Mouse (Mus musculus) kidney, adult 8-10 months (tissue): ENCODE data around the gene Grm2.
A peak's percentile ranks its signal among the peaks of the same experiment; 100 is the strongest.

Experiments used
- DNase-seq, 2 experiments: peaks; one replicate each; pipeline ENCODE4 v3.0.0; 2022

Gene Grm2

DNA sequence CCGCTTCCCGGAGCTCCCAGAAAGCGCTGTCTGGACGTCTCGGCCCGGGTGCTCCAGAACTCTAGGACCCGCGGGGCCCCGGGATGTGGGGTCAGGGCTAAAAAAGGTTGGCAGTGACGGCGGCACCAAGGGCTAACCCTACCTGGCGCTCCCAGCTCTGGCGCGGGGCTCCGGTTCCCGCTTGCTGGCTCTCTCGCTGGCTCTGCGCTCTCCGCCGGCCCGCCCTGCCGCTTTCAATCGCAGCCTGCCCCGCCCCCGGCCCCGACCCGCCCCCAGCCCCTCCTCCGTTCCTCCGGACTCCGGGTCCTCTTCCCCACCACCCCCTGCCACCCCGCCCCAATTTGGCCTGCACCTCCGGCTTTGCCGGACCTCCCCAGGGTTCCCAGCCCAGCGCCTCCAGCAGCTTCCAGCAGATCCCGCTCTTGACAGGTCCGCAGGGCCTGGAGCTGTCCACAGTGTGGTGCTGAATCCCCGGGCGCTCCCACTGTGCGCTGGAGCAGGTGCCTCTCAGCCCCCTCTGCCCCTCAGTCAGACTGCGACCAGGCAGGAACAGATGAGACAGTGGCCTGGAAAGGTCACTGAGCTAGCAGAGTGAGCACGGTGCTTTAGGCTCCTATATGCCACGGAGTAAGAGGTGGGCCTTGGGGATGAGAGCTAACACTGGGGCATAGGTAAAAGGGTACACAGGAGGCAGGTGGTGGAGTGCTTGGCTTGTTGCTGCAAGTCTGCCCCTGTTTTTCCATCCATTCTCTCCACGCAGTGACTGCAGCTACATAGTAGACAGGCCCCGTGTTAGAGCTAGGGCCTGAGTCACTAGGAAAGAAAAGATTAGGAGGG is at the start of gene Grm2:
Gene Grm2 (minus strand): TSS at position 199 of the 837 bp plus-strand sequence.
- DNase-seq = peak; percentile 12 to 41

DNA sequence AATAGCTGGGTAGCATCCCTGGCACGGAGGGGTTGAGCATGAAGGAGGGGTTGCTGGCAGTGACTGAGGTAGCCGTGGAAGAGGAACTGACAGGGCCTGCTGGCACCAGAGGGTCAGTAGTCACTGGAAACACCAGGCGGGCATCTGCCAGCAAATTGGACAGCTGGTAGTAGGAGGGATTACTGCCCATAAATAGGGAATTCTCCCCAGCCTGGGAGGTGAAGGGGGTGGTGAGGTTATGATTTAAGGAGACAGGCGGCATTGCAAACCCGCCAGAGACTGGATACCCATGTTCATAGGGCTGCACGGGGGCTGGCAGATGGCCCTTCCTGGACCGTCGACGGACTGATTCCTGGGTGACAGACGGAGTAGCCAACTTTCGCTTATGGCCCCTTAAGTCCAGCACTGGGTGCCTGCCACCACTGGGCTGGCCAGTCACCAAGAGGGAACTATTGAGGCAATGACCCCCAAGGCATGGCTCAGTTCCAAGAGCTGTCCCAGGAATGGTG is 37.1 kb upstream of the Grm2 start:
- DNase-seq = no peak

DNA sequence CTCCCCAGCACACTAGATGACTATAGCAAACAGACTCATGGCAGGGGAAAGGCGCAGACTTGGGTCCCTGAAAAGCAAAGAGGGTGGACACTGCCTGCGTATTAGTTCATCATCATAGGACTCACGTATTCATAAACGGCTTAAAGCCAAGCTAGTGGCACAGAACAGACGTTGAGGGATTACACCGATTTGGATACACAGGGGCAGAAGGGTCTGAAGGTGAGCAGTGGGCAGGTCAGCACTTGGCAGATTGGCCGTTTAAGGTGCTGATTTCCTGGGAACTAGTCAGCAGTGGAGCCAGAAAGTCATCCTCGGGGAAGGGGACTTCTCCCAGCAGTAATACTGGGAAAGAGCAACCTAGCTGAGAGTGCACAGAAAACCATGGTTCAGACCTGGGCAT is 33.0 kb upstream of the Grm2 start:
- no peak for DNase-seq

DNA sequence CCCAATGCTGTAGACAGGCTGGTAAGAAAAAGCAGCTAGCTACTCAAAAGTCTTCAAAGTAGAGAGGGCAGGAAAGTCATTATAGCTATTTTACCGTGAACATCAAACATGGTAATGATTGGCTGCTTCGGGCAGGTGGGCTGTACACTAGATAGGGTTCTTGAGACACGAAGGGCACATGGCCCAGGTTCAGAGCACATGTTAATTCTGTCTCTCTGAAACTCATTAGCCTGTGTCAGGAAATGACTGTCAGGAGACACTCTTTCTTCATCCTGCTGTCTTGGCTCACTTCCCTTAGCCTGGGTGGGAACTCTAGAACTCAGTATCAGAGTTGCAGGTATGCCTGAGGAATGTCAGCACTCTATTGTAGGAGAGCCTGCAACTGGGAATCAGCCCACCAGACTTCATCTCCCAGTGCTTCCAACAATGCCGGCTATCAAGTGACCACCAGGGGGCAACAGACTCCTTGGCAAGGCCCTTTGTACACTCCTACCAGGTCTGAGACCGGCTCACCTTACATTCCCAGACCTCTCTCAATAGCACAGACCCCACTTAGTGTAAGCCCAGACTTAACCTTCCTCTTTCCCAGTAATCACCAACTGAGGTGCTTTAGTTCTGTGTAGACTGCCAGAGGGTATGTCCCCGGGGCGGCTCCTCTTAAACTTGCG is 31.2 kb upstream of the Grm2 start:
- peak; percentile 75 to 80 for DNase-seq

DNA sequence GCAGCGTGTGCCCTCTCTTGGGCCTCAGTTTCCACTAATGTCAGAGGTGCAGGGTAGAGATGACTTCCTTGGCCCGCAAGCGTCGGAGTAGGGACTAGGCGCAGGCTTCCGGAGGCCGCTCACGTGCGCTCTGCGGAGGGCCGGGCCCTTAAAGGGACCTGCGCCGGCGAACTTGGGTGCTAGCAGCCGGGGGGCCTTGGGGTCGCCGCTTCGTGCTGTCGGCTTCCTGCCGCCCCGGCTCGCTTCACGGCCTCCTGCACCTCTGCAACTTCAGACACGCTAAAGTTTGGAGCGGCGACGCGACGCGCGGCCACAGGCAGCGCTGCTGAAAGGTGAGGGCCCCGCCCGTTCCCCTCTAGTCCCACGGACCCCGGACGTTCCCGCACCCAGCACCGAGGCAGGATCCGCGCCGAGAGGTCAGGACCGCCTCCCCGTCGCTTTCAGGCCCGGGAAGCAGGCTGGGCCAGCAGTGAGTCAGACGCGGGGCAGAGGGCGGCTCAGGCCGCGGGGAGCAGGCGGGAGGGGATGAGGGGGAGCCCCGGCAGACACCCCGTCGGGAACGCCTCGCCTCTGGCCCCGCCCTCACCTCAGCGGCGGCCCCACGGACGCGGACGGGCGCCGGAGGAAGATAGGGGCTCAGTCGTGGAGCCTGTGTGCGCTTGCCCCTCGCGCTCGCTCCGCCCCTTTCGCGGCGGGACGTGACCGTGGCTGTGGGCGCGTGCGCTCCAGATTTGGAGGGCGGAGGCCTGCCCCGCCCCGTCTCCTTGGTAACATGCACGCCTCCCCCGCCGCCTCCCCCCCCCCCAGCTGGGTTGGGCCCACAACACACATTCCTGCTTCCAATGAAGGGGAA is 29.6 kb upstream of the Grm2 start, which contains the start of gene Tex264:
Gene Tex264 (minus strand): TSS at position 679 of the 853 bp plus-strand sequence.
- DNase-seq = peak; percentile 88

DNA sequence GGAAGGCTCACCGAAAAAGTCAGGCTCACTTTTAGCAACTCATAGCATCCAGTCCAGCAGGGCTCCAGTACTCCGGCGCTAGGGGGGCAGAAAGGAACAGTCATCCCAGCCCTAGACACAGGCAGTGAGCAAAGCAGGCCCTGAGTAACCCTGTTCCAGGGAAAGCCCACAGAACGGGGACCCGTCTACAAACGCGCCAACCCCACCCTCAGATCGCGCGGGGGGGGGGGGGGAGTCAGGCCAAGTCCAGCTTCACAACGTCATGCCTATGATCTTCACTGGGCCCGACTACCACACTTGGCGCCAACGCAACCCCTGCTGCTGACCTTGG is 29.0 kb upstream of the Grm2 start:
- DNase-seq = peak in 1 of 2 experiments; percentile 10

DNA sequence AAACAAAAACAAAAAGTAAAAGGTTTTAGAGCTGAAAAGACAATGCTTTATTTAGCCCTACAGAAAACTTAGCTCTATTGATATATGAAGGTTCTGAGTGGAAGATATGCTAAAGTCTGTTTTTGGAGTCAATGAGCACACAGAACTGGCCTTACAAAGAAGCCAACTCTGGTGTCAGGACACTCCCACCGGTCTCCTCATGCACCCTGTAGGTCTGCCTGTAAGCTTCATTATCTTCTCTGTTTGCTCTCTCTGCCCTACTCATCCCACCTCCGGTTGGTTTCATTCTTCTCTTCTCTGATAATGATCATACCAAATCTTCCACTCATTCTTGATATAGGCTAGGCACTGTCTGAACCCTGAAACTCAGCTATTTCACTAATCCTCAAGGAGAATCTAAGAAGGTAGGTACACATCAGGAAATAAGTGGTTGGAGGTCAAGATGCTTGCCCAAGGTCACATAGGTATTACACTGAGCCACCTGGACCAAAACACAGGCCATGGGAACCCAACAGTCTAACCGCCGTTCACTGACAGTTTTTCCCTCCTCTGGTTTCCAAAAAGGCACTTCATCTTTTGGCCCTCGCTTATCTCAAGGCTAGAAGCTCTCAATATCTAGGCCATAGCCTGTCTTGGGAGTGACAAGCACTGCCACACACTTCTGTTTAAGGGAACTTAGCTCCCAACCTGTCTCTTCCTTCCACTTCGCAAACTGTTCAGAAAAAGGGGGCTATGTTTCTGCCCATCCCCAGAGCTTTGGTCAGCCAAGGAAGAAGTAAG is 28.4 kb upstream of the Grm2 start:
- DNase-seq = no peak

DNA sequence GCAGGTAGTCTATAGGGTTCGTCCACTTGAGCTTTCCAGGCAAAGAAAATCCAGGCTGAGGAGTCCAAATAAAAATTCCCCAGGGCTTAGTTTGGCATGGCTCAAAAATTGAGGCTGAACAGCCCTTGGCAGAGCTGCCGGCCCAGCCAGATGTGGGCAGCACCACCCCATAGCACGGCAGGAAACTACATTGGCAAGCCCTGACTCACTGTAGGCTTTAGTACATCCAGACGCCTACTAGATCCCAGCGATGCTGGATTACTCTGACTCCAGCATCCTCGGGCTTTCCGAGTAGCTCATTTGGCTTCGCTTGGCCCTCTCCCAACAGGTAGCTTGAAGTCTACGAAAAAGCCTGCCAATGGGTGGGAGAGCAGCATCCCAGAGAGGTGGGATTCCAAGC is 25.1 kb upstream of the Grm2 start:
- DNase-seq = no peak

DNA sequence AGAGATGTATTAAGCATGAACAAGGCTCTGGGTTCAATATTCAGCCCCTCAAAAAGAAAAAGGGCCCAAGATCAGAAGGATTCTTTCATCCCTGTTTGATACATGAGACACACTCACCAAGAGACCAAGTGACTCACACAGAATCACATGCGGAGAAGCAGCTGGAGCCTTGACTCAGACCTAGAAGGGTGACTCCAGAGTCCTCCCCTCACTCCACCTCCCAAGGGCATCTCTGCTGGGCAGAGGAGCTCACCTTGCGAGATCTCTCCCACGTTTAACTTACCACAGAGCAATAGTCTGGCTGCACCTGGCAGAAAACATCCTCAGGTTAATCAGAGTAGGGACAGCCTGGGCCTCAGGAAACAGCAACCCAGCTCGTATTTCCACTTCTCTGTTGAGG is 22.4 kb upstream of the Grm2 start:
- DNase-seq = no peak

DNA sequence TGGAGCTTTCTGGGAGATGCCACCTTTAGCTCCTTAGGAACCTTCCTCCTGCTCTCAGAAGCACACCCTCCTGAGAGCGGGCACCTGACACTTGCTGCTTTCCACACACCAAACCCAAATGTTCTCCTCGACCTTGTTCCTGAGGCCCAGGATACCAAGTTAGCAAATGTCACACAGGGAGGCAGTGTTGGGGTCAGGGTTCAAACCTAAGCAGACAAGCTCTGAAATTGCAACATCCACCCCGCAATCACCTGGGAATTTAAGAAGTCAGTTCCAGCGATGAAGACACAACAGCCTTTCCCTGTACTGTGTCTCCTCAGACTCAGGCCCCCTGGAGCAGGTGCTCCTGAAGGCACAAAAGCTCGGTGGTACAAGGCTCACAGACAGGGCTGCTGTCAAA is 21.8 kb upstream of the Grm2 start:
- DNase-seq = no peak

DNA sequence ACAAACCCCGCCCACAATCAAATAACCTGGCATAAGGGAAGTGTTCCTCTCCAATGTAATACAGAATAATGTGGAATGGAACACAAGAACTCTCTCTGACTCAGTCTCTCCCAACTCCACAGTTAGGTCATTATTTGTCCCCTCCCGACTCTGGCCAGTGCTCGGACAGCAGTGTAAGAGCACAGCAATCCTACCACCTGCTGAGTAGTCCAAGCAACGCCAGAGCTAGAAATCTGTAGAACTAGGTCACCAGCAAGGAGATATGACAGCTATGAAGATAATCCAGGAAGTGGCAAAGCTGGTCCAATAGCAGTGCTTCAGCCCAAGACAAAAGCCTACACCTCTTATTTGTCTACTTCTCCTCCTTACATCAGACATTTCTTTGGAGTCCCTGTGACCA is 20.7 kb upstream of the Grm2 start:
- no peak for DNase-seq

DNA sequence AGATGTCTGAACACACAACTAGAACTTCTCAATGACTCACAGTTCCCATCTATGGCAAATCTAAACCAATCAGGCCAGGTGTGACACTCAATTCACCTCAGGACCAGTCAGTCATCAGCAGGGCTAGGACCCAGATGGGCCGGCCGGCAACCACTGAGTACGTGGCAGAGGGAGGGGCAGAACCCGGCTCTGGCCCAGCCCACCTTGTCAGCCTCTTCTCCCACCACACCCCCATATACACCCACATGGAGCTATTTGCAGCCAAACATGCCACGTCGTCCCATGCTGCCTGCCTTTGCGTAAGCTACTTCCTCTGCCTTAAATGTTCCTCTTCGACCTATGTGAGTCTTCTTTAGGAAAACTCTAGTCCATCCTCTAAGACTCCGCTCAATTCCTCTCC is 20.1 kb upstream of the Grm2 start:
- no peak for DNase-seq

DNA sequence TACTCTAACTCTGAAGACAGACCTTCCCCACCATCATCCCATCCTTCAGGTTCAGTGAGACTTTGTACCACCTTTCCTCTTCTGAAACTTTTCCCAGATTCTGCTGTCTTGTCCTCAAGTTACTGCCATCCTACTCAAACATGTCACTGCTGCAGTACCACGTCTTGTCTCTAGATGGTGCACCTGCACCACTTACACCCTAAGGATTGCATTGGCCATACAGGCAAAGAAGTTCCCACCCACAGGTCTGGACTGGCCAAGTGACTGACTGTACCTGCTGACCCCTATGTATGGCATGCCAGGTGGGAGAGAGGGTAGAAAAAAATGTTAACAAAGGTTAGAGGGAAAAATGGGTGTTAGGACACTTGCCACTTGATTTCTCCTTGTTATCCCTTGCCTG is 19.6 kb upstream of the Grm2 start:
- DNase-seq = peak; percentile 67 to 88

DNA sequence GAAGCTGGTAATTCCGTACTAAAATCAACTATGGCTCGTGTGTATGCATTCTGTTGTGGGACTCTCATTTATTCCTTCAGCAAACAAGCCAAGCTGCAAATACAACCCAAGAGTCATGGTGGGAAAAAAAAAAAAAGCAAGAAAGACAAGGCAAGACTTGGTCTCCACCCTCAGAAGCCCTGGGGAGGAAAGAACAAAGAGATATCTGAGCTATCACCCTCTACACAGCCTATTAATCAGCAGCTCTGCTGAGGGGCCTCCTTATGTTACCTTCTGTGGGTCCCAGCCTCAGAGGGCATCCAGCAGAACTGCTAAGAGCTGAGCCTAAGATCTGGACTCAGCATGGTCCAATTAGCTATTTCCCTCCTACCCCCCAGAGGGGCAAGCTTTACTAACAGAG is 18.0 kb upstream of the Grm2 start:
- no peak for DNase-seq

DNA sequence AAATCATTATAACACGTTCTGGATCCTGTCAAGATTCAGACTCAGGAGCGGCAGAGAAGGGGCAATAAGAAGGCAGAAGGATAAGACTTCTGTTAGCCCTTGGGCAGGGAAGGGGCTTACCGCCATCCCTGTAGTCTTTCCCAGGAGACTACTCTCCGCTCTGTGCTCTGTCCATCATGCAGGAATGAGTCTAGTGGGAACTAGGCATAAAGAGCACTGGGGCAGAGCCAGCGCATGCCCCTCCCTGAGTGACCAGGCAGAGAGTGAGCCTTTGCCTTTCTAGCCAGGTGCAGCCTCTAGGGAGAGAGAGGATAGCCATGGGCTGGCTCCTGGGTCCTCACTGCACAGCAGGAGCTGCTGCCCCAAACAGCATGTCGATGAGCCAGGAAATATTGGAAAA is 9.0 kb upstream of the Grm2 start:
- DNase-seq = no peak

DNA sequence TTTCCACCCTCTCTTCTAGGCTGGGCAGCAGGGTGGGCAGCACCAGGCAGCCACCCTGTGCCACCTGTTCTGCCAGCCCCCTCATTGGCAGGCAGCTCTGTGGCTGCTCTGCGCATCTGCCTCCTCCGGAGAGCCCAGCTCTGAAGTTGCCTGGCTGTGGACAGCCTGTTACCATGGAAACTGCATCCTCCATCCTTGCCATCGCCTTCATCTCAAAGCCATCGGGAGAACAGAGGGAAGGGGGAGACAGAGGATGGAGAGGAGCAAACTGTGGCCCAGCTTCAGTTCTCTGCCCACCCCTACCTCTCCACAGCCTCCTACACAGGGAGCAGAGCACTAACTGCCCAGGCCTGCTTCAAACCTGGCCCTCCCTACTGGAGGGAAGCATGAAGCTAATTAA is 8.6 kb upstream of the Grm2 start:
- no peak for DNase-seq

DNA sequence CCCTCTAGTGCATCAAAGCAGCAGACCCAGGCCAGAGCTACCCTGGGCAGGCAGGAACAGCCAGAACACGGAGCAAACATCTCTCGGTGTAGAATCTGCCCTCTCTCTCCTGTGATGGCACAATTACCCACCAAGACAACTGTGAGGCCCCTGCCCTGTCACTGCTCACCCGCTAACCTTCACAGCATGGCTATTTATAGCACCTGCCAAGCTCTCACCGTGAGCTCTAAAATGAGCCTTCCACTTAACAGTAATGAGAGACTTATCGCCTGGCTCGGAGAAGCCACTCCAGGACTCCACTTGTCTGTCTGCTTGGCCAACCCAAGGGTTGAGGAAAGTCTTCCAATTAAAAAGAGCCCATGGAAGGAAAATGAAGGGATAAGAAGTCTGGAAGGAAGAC is 7.3 kb upstream of the Grm2 start:
- no peak for DNase-seq

DNA sequence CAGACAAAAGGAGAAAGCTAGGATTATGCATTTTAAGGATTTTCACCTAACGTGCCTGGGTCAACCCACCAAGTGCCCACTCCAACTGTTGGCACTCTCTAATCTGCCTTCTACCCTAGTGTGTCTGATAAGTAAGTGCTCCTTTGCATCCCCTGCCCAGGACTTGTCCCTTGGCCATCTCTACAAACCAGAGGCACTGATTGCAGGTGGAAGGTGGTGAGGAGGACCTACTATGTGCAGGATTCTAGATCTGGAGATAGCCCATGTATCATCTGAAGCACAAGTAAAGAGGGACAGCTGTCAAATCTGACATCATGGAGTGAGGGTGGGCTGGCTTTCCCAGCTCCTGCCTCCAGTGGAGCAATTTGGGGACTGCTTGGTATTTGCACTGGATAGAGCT is 4.1 kb upstream of the Grm2 start:
- DNase-seq = no peak

DNA sequence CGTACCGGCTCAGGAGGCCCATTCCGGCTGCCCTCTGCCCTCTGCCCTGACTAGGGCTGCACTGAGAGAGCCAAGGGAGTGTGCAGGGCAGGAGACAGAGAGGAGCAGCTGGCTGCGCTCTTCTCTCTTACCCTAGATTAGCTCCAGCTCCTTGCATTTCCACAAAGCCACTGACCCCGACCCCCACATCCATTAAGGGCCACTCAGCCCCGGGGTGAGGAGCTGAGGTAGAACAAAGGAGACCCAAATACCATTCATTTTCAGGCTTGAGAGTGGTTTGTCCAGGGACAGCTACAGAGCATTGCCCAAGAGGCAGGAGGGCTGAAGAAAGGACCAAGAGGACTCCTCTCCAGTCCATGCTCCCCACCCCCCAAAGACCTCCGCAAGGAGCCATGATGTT is 3.6 kb upstream of the Grm2 start:
- no peak for DNase-seq

DNA sequence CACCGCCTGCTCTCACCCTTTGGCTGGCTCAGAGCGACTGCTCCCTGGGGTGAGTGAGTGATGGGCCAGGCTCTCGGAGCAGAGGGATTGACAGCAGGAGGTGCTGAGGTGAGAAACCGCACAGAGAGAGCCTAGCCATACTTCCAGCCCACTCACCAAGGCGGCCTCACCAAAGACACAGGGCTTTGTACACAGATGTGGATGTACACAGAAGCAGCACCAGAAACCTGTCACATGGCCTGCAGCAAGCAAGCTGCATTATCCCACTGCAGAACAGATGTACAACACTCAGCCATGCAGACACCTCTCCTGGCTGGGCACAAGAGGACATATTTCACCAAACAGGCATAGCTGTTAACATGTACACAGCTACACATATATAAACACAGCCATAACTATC is 1.7 kb upstream of the Grm2 start:
- no peak for DNase-seq

DNA sequence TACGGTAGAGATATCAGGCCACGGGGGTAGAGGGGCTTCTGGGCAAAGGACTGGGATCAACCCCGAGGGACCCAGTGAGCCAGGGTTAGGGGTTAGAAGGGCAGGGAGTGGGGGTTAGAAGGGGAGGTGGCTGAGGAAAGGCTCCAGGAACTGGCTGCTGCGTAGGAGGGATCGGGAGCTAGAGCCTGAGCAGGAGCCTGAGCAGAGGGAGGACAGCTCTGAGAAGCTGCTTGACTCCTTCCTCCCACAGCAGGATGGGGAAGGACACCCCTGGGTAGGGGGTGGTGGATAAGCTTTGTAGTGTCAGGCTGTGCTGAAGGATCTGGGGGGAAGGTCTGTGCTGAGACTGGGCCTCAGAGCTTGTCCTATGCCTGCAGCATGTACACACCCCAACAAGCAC is 938 bp upstream of the Grm2 start:
- no peak for DNase-seq

DNA sequence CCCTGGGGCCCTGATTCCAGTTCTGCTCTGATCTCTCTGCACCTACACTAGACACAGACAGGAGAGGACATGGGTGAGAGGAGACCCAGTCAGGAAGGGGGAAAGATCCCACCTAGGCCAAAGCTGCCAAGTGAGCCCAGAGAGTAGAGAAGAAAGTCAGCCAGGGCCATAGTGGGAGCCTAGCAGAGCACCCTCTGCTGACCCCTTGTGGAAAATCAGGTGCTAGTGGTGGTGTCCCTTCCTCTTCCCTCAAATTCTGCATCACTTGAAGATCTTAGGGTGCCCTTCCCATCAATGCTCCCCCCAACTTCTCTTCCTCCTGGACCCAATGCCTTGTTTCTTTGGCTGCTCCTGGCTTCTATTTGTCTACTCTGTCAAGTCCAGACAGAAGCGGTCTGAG is 3.2 kb downstream of the Grm2 start:
- no peak for DNase-seq

DNA sequence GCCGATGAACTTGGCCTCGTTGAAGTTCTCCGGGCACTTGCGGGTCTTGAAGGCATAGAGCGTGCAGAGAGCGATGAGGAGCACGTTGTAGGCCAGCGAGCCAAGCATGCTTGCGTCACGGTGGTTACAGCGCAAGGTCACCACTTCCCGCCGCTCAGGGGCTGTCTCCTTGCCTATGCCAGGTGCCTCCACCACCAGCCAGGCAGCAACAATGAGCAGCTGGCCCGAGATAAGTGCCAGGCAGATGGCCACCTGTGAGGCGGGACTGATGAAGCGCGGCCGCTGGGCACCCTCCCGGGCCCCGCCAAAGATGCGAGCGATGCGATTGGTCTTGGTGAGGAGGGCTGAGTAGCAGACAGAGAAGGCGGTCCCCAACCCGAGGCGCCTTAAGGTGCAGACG is 8.7 kb downstream of the Grm2 start:
- DNase-seq = no peak
